Mouse (Mus musculus) brain, adult 2 months (tissue): ENCODE results near the gene Agap1.

Source experiments
- DNase-seq: peaks from one replicate; pipeline ENCODE4 v3.0.0; 2011; ENCODE audit warnings: low read depth, low spot score

The Agap1 gene

GRCm38 (mm10) chr1:89750921-89751320, 296.3 kb downstream of the Agap1 start:
- peak; percentile 41 for DNase-seq

- DNase-seq = no peak
These were observed 296.7 kb downstream of the Agap1 start for GRCm38 (mm10) chr1:89751344-89751743.

GRCm38 (mm10) chr1:89752659-89753058, 298.1 kb downstream of the Agap1 start:
- no peak for DNase-seq

DNA sequence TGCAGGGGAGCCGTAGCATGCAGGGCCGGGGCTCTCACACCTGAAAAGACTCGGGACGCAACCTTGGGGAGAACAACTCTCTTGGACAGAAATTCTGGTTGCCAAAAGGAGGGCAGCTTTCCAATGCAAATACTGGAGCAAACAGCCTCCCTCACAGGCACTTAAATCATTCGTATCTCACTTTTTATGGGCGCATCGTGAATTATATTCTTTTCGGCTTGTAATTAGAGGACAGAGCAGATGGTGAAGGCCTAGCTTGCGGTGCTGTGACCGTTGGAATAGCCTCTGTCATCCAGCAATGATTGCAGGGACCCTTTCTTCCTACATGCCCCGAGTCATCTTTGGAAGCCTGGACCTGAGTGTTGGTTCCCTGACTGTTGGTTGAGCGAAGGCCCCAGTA, 300.8 kb downstream of the Agap1 start:
- DNase-seq = no peak

DNA sequence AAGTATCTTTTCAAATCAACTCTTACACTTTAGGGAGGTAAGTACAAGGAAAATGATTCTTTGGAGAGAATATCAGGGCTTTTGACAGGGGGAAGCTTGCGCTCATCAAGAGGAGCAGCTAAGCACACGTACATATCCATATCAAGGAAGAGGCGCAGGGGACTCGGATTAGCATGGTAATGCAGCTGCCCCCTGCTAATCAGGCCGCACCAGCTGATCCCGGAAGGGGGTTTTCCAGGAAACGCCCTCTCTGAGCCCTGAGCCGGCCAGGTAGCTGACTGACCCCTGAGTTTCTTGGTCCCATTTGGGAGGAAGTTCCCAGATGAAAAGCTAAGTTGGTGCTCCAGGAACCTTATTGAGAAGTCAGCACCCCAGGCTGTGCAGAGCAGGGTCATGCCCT, 301.8 kb downstream of the Agap1 start:
- no peak for DNase-seq

- no peak for DNase-seq
These were observed 302.9 kb downstream of the Agap1 start for GRCm38 (mm10) chr1:89757545-89757944.

DNA sequence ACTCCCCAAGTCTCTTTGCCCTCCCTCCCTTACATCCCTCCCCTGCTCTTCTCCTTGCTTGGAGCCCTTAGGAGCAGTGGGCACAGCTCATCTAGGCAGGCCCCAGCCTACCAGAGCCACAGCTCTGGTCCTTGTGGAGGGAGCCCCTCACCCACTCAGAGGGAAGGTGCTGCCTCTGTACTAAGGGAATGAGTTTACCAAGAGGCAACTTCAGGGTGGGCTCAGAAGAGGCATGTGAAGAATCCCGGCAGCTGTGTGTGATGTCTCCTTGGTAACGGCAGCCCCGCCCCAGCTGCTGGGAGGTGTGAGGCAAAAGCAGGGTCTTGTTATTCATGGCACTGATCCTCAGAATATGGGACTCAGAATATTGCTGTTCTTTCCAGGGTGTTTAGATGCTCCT, 309.3 kb downstream of the Agap1 start:
- DNase-seq = no peak

DNA sequence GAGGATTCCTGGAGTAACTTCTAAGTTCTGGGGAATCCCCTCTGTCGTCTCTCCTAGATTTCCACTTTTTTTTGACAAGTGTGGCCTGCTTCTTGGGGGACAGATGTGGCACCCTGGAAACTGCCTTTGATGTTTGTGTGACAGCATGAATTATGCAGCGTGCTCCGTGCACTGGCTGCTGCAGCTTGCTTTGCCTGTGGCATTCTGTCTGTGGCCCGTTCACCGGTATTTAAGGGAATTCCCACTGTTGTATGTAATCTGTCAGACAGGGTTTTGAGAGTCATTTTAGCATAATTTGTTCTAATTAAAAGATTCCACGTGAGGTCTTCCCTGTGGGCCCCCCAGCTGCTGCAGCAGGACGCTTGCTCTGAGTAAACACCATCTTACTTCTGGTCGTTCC, 312.3 kb downstream of the Agap1 start:
- no peak for DNase-seq

GRCm38 (mm10) chr1:89769641-89770040, 315.0 kb downstream of the Agap1 start:
- DNase-seq = peak; percentile 46

GRCm38 (mm10) chr1:89770298-89770697, 315.7 kb downstream of the Agap1 start:
- DNase-seq = no peak

DNA sequence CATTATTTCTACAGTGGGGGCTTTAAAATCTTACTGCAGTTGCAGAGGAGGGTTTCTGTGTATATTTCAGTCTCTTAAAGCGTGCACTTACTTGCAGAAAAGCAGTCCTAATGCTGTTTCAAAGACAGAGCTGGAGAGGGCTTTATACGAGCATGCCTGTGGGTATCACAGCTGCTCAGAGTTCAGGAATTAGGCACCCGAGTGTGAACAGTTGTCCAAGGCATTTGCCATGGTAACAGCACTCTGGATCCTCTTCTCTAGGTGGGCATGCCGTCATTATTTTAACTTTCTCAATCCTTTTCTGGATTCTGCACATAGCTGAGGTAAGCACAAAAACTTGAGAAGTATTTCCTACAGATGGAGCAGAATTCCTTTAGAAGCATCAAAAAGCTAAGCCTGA, 321.1 kb downstream of the Agap1 start:
- DNase-seq = no peak

DNA sequence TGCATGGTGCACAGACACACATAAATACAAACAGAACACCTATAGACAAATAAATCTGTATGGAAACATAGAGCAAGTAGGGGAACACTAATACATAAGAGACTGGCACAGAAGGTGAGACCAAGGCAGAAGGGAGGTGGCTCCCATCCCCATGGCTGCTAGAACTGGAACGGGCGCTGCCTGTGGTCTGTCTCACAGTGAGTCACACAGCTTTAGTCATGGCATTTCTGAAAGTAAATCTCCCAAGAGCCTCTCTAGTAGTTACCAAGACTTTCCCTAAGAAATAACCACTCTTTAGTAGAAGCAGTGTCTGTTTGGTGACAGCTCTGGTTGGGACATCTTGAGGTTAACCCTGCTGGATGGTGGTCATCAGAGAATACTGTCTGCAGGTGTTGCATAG, 326.1 kb downstream of the Agap1 start:
- DNase-seq = peak; percentile 78

DNA sequence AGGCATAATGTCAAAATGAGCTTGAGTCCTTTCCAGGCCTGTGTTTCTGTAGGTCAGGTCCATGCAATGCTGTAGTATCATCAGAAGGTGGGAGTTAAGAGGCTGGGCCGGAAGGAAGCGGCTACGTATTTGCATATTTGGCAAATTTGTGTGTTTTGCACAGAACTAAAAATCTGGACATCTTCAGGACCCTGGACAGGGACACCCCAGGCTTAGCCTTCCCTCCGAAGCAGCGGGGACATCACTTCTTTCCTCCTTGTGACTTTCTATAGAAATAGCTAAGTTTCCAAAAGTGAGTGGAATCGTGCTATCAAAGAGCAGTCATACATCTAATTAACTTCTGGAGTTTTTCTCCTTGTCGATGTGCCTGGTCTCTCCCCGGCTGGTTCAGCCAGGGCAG, 327.3 kb downstream of the Agap1 start:
- DNase-seq = no peak

- no peak for DNase-seq
These were observed 332.2 kb downstream of the Agap1 start for GRCm38 (mm10) chr1:89786793-89787192.

DNA sequence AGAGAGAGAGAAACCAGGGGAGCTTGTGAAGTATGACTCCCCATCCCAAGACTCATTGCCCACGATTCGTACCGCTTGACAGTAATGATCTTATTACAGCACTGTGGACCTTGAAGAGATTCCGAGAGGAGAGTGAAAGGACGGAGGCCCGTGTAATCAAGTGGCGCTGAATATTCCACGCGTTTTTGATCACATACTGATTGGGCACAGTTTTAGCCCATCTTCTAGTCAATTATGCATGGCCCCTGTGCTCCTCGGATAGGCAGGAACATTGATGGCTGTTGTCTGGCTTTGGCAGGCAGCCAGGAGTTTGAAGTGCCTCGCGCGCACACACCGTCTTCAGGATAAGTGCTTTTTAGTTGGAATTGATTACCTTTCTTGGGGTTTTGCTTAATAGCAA, 344.1 kb downstream of the Agap1 start:
- DNase-seq = no peak

GRCm38 (mm10) chr1:89801506-89801905, 346.9 kb downstream of the Agap1 start:
- peak; percentile 56 for DNase-seq

- peak; percentile 83 for DNase-seq
These were observed 350.4 kb downstream of the Agap1 start for GRCm38 (mm10) chr1:89804981-89805380.

DNA sequence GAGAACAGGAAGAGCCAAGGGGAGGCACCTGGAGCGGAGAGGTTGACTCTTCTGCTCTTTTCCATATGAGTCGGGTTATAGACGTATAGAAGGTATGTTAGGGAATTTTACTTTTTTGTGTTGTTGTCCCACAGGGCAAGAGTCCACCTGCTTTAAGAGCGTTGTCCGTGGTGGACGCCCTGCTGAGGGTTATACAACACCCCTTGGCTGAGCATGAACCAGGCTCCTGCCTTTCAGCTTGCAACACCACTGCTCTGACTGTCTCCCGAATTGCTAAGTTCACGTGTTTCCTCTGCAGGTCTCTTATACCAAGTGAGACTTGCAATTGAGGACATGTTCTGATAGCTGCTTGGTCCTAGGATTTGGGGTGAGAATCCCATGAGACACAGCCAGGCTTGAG, 358.2 kb downstream of the Agap1 start:
- no peak for DNase-seq

GRCm38 (mm10) chr1:89816487-89817206, 362.0 kb downstream of the Agap1 start:
- DNase-seq = peak; percentile 17

- DNase-seq = no peak
These were observed 367.2 kb downstream of the Agap1 start for GRCm38 (mm10) chr1:89821822-89822221.

DNA sequence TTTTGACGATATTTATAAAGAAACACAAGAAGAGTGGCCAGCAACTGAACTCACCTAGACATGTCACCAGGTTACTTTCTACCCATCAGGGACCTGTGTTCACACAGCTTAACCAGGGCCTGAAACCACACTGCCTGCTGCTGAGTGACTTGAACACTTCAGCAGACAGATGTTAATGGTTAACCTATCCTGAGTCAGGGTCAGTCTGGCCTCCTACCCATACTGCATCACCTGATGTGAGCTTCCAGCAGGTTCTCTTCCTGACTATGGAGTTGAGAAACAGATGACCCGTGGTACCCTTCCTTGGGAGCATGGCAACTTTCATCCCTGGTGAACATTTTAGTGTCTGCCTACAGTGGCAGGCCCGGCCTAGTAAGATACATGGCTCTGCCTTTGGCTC, 367.8 kb downstream of the Agap1 start:
- no peak for DNase-seq

DNA sequence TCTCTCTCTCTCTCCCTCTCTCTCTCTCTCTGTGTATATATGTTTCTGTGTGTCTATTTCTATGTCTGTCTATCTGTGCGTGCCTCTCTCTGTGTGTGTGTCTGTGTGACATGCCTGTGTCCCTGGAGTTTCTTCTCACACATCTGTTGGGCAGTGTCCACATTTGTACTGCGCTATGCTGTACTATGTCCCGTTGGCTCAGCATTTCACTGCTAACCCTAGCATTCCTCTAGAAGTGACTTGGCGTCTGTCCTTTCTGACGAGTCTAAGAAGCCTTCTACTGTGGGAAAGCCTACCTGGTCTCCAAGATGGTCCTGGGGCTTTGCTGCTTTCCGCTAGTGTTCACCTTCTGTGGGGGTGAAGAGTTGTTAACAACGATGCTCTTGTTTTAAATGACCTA, 368.4 kb downstream of the Agap1 start:
- no peak for DNase-seq

GRCm38 (mm10) chr1:89827051-89827450, 372.4 kb downstream of the Agap1 start:
- no peak for DNase-seq

- no peak for DNase-seq
These were observed 376.5 kb downstream of the Agap1 start for GRCm38 (mm10) chr1:89831095-89831494.
